Mouse (Mus musculus) 3134 (cell line): ENCODE measurements around the gene Hivep3.

ENCODE experiments used
- DNase-seq: peaks from one replicate; pipeline ENCODE4 v3.0.0-alpha.2; 2011; ENCODE audit warnings: low spot score; ENCODE audit not compliant: insufficient read length; ENCODE audit errors: extremely low read depth

Hivep3 gene

GRCm38 (mm10) chr4:119901556-119902491 is 168.2 kb downstream of the Hivep3 start:
- DNase-seq = no peak

GRCm38 (mm10) chr4:119903328-119903727 is 169.7 kb downstream of the Hivep3 start:
- DNase-seq = no peak

DNA sequence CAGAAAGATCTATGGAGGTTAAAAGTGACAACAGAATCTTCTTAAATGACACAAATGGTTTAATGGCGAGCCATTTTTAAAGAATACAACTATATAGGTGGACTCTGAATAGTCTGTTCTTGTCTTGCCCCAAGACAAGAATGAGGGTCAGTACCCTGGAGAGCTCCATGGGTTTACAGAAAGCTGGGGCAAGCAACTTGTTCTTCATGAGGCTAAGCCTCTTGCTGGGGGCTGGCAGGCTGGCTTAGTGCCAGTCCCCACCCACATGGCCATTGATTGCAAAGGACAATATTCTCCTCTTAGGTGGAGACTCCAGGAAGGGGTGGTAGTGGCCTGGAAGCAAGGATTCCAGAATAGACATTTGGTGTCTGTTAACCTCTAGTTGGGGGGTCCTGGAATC is 170.2 kb downstream of the Hivep3 start:
- no peak for DNase-seq

GRCm38 (mm10) chr4:119904296-119904695 is 170.7 kb downstream of the Hivep3 start:
- no peak for DNase-seq

DNA sequence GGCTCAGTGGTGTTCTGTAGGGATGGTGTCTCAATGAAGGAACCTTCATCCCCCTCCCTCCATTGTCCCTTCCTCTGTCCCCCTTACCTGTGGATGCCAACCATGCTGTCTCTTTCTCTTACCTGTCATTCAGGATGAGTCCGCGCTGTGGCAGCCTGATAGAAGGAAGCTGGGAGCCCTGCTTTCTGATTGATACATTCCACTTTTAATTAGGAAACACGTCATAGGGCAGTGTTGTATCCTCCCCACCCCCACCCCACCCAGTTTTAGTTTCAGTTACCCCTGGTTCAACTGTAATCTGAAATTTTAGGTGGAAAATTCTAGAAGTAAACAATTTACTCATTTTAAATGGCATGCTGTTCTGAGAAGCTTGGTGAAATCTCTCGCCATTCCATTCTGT is 173.5 kb downstream of the Hivep3 start:
- no peak for DNase-seq

GRCm38 (mm10) chr4:119911071-119911904 is 177.7 kb downstream of the Hivep3 start:
- no peak for DNase-seq

DNA sequence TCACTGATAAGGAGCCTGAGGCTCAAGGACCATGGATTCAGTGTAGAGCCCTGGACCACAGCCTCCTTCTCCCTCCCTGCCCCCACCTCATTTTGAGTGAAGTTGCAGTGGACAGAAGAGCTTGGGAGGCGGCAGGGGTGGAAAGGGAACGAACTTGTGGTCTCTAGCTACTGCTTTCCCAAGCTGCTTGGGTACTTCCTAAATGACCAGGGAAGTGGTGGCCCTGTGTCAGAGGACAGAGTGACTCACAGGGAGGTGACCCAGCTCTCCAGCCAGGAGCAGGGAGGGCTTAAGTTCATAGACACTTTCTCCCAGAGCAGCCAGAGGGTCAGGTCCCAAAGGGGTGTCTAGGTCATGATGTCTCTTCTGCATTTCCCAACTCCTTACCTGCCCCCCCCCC is 178.6 kb downstream of the Hivep3 start:
- DNase-seq = no peak

- DNase-seq = no peak
These were observed 180.6 kb downstream of the Hivep3 start for GRCm38 (mm10) chr4:119914194-119914593.

DNA sequence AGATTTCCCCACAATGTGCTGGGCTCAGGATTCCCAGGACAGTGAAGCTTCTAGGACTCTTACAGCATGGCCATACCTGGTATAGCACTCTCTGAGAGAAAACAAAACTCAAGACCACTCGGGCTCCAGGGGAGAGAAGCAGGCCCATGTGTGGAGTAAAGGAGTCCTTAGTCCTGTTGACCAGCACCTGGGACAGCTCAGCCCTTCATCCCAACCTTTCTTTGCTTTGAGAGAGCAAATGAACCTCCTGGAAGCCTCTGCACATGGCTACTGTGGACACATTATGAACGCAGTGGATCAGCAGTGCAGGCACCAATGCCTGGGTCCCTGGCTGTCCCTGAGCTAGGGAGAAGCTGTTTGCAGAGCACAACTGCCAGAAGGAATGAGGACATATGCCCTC is 181.5 kb downstream of the Hivep3 start:
- DNase-seq = no peak

- no peak for DNase-seq
These were observed 183.9 kb downstream of the Hivep3 start for GRCm38 (mm10) chr4:119917502-119917901.

- no peak for DNase-seq
These were observed 185.8 kb downstream of the Hivep3 start for GRCm38 (mm10) chr4:119919349-119919748.

DNA sequence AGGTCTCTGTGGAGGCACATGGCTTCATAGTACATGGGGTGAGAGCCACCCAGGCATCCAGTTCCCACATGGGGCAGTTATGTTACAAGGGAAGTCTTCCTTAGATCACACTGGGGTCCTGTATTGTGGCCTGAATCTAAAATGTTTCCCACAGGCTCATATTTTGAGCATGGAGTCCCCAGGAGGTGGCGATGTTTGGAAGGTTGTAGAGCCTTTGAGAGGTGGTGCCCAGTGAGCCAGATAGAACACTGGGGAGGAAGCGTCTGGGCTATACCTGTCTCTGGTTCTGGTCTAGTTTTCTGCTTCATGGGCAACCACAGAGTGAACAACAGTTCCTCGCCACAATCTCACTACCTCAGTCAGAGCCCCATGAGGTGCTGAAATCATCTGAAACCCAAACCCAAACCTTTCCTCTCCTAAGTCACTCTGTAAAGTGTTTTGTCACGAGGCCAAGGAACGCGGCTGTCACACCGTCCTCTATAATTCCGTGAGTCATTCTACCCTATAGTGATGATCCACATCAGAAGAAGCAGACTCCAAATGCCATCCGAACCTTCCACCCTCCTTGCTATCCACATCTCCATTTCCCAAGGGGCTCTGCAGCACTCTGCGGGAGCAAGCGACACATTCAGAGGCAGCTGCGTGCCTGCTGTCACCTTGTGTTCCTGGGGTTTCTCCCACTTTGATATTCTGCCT is 187.6 kb downstream of the Hivep3 start:
- no peak for DNase-seq

DNA sequence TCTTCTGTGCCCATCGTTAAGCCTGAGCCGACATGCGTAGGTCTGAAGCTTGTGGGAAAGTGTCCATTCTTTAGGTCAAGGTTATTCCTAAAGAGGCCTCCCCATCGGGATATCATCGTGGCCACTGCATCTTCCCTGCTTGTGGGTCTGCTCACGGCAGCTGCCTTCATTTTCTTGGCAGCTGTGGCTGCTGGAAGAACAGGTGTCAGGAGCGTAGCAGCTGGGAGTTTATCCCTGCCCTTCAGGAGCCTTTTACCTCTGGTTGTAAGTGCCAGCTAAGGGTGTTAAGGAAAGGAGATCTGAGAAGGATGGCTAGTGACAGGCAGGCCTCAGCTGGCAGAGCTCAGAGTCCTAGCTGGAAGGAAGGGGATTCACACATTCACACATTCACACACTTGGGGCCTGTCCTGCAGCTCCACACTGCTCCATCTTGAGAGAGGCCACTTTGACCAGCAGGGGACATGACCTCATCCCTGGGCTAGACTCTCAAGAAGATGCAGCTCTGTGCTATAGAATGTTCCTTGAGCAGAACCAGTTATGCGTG is 188.2 kb downstream of the Hivep3 start:
- no peak for DNase-seq

GRCm38 (mm10) chr4:119922945-119923344 is 189.4 kb downstream of the Hivep3 start:
- no peak for DNase-seq

GRCm38 (mm10) chr4:119923410-119923809 is 189.8 kb downstream of the Hivep3 start:
- DNase-seq = no peak

DNA sequence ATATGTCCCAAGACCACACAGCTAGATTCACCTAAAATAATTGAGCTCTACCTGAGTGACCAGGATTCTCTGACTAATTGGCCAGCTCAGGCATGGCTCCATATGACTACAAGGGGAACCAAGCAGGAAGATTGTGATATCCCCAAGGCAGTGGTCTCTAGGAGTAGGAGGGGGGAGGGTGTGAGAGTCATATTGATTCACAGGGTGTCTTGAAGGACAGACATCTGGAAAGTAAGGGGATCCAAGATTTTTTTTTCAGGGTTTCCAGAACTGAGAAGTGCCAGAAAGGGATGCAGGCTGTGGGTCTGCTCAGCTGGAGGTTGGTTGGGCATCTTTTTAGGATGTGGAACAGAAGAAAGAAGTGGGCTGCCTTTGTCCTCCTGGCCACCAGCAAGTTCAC is 191.5 kb downstream of the Hivep3 start:
- DNase-seq = no peak

DNA sequence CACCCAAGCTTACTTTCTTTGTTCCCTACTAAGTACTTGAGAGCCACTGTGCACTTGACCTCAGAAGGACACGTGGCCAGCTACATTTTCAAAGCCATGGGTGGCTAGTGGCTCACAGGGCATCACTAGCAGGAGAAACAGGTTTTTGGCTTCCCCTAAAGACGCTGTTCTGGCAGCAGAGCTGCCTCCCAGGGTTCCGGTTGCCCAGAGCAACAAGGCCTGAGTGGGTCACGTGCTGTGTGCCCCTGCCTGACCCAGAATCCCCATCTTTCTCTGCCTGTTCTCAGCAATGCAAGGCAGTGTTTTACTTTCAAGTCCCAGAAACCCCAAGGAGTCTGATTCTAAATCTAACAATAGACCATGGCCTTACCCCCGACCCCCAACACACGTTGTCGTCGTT is 198.3 kb downstream of the Hivep3 start:
- DNase-seq = peak; percentile 55

DNA sequence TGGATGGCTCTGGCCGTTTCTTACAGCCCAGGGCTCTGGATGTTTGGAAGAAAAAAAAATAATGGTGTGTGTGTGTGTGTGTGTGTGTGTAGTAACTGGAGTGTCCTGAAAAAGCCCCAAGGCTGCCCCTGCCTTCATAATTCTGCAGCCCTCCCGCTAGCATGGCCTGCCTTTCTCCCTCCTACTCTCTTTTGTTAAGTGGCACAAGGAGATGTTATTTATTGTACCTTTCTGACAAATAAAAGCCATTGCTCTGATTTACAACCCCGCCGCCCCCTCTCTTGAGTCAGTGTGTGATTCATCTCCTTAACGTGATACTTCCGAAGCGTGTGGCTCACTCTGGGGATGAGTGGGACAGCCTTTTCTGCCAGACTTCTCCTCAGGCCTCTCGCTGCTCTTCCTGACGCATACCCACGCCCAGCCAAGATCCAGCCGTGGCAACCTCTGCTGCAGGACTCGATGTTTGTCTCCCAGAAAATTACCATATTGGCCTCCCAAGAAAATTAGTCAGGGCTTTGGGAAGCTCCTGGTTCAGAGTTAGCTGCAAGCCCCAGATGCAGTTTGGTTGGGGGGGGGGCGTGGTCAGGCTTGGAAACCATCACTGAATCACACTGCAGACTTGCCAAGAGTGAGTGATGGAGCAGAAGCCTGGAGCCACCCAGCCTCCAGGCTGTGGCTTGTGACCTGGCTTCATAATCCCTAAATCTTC is 199.1 kb downstream of the Hivep3 start:
- DNase-seq = peak; percentile 86

DNA sequence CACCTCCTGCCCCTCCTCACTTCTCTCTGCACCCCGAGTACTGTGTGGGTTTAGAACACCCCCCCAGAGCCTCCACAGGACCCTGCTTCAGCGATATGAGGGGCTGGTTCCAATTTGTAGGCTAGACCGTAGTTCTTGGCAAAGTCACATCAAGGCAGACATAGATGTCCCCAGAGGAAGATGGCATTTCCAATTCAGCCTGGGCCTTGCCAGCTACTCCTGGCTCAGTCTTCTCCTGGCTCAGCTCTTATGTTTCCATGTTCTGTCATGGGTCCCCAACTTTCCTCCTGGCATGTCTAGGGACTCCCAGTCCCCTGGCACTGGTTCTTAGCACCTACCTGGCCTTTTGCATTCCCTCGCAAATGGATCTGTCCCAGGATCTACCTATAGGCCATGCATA is 201.3 kb downstream of the Hivep3 start:
- DNase-seq = no peak

GRCm38 (mm10) chr4:119937876-119938275 is 204.3 kb downstream of the Hivep3 start:
- DNase-seq = no peak
